In genomic region chr9:30919686-30920085, GRCm38 (mm10) we compare ENCODE assay signal across 9 mouse cellular contexts. TPM values are rescaled to one million over a fixed set of nuclear protein-coding genes. Genes with fewer than 3 reads are reported as not detected.
DNase-seq lines count a peak whose midpoint lies in the region; ATAC-seq lines count a peak whose summit lies in the region.
"Had no signal": no experiment of that assay in that cellular context is flagged by ENCODE, and none has a peak within 500 bp of the region (broad histone marks: within the 10 kb centered on the region; RNA-seq: fewer than 3 reads in every experiment).

No protein-coding gene starts in this region.

- DNase-seq in kidney, adult 11 months, result no peak
- DNase-seq in gastrocnemius, postnatal 10 days, result peak; percentile 45
- peak; percentile 53 to 55 for DNase-seq in heart, postnatal 10 days
- no peak for DNase-seq in layer of hippocampus, adult 9-10 months (ENCODE audit: low spot score)
- DNase-seq in spleen, adult 12 weeks (ENCODE audit: low spot score), result no peak
- no peak for DNase-seq in urinary bladder, postnatal 14 days (ENCODE audit: low spot score)

- peak overlapping the region; percentile 82 for H3K4me2 ChIP-seq in kidney, embryonic 15.5 days
- peak overlapping the region; percentile 14; the same call in 1 of the 2 replicates for H3K4me2 ChIP-seq in neural tube, embryonic 14.5 days (ENCODE audit: low read depth, low read length)

- peaks cover 26% of the 10 kb centered on the region for H3K27me3 ChIP-seq in kidney, embryonic 15.5 days
- H3K27me3 ChIP-seq in neural tube, embryonic 14.5 days (ENCODE audit: control insufficient read depth, insufficient read depth, low read length), result peaks cover 12% of the 10 kb centered on the region

- peak overlapping the region; percentile 49; the same call in 1 of the 2 replicates for H3K27ac ChIP-seq in kidney, embryonic 15.5 days
- no peak overlapping the region for H3K27ac ChIP-seq in neural tube, embryonic 14.5 days (ENCODE audit: low read depth, low read length)

- WGBS in kidney, embryonic 15.5 days, result 73% methylated on average over 9 of the region's 9 CpGs
- WGBS in neural tube, embryonic 14.5 days, result 90% methylated on average over 9 of the region's 9 CpGs

- intact Hi-C loops in heart, postnatal 10 days (cut with DNase I), result loop anchor here (2.0 to 10.0 kb wide), 4 partner anchors 75 to 357 kb away; no protein-coding TSS in a partner anchor

- H3K9me3 ChIP-seq in kidney, embryonic 15.5 days (replicated peaks), result no peaks in the 10 kb centered on the region
- no peaks in the 10 kb centered on the region for H3K9me3 ChIP-seq in neural tube, embryonic 14.5 days (ENCODE audit: control insufficient read depth, low read length)

- no peak overlapping the region for H3K9ac ChIP-seq in kidney, embryonic 15.5 days
- no peak overlapping the region for H3K9ac ChIP-seq in neural tube, embryonic 14.5 days (replicated peaks; ENCODE audit: low read depth, low read length)

- no peaks in the 10 kb centered on the region for H3K36me3 ChIP-seq in kidney, embryonic 15.5 days
- H3K36me3 ChIP-seq in neural tube, embryonic 14.5 days (ENCODE audit: control insufficient read depth, insufficient read depth, low read length), result no peaks in the 10 kb centered on the region

- H3K4me3 ChIP-seq in kidney, embryonic 15.5 days (replicated peaks), result no peak overlapping the region
- H3K4me3 ChIP-seq in neural tube, embryonic 14.5 days (ENCODE audit: low read depth, low read length), result no peak overlapping the region

- ATAC-seq in kidney, embryonic 15.5 days (replicated peaks; ENCODE audit: low FRiP score), result no peak
- no peak for ATAC-seq in neural tube, embryonic 14.5 days (ENCODE audit: low read depth)

- H3K4me1 ChIP-seq in kidney, embryonic 15.5 days, result peaks cover 26% of the 10 kb centered on the region
- peaks cover 6% of the 10 kb centered on the region; the same call in 1 of the 2 replicates for H3K4me1 ChIP-seq in neural tube, embryonic 14.5 days (ENCODE audit: control insufficient read depth, insufficient read depth, low read length)

RNA-seq across cellular contexts. Expression of gene Adamts15, which starts 2.6 kb away (rescaled TPM):
- polyA plus RNA-seq in kidney, embryonic 15.5 days (2015; fragmentation: Nextera tagmentation; extraction: Ambion mirVana), result 6.8 and 8.0 TPM in 2 replicates
- 1 to 10 TPM; 6.1 to 6.8 TPM for total RNA-seq in gastrocnemius, postnatal 10 days (2021)
- 10 to 100 TPM; 13.1 to 16.4 TPM for total RNA-seq in heart, postnatal 10 days (2021)
- 2.6 and 7.2 TPM in 2 replicates for polyA plus RNA-seq in neural tube, embryonic 14.5 days (2014; fragmentation: Nextera tagmentation; extraction: Ambion mirVana)
- total RNA-seq: monocyte, adult 5-6 weeks had no signal

RNA-seq across cellular contexts. Expression of gene Adamts8, which starts 22.7 kb away (rescaled TPM):
- 0.58 and 1.8 TPM in 2 replicates for polyA plus RNA-seq in kidney, embryonic 15.5 days (2015; fragmentation: Nextera tagmentation; extraction: Ambion mirVana)
- 10 to 100 TPM; 10.1 to 11.8 TPM for total RNA-seq in gastrocnemius, postnatal 10 days (2021)
- 10 to 100 TPM in 1 of 2 experiments, 1 to 10 TPM in 1; 8.1 to 16.1 TPM for total RNA-seq in heart, postnatal 10 days (2021)
- 1.2 and 1.9 TPM in 2 replicates for polyA plus RNA-seq in neural tube, embryonic 14.5 days (2014; fragmentation: Nextera tagmentation; extraction: Ambion mirVana)
- total RNA-seq: monocyte, adult 5-6 weeks had no signal

Comparison
In these comparisons a context has a peak if more than half of its experiments do, and no peak if none do; other contexts are left out.
1. DNase-seq: peak in gastrocnemius, postnatal 10 days (single experiment) and heart, postnatal 10 days (2 of 2); none in kidney, adult 11 months (single experiment), layer of hippocampus, adult 9-10 months (single experiment), spleen, adult 12 weeks (single experiment) and urinary bladder, postnatal 14 days (single experiment).